Mouse (Mus musculus): ENCODE data around the gene Inpp5e. TPM values are rescaled to one million over a fixed set of nuclear protein-coding genes. Genes with fewer than 3 reads are reported as not detected.

The Inpp5e gene
- polyA plus RNA-seq, 1 experiment from 2014 or later: 6.1 TPM

- H3K27ac ChIP-seq (replicated peaks): no peak overlapping the region
Observed at GRCm38 (mm10) chr2:26442843-26443242, 33.8 kb upstream of the Inpp5e start.

GRCm38 (mm10) chr2:26441688-26442087 lies 32.7 kb upstream of the Inpp5e start:
- Histone ChIP-seq H3K4me1 (replicated peaks) (peaks cover 54% of the 10 kb centered on the region), H3K9ac (no peak overlapping the region), H3K4me3 (replicated peaks) (no peak overlapping the region), H3K4me2 (no peak overlapping the region), H3K27me3 (no peaks in the 10 kb centered on the region), H3K36me3 (replicated peaks) (peaks cover 42% of the 10 kb centered on the region), H3K27ac (replicated peaks) (no peak overlapping the region), H3K9me3 (replicated peaks) (no peaks in the 10 kb centered on the region)
- 64% methylated on average over 5 of the region's 5 CpGs for WGBS (ENCODE audit: insufficient replicate concordance)
- ATAC-seq (ENCODE audit: insufficient read depth): no peak

More at GRCm38 (mm10) chr2:26442843-26443242, 33.8 kb upstream of the Inpp5e start:
- no peaks in the 10 kb centered on the region for H3K27me3 ChIP-seq
- H3K4me3 ChIP-seq (replicated peaks): 0 out of 2 replicates have a peak overlapping the region, but pooled peaks have one; percentile 93
- peaks cover 36% of the 10 kb centered on the region for H3K36me3 ChIP-seq (replicated peaks)
- ATAC-seq (ENCODE audit: insufficient read depth): no peak
- WGBS (ENCODE audit: insufficient replicate concordance): 80% methylated on average over 1 of the region's 1 CpGs
- H3K9ac ChIP-seq: no peak overlapping the region
- H3K4me2 ChIP-seq: peak overlapping the region; percentile 99; the same call in 1 of the 2 replicates
- no peaks in the 10 kb centered on the region for H3K9me3 ChIP-seq (replicated peaks)
- H3K4me1 ChIP-seq (replicated peaks): peaks cover 59% of the 10 kb centered on the region

- no peak overlapping the region for H3K9ac ChIP-seq
- no peak for ATAC-seq (ENCODE audit: insufficient read depth)
- H3K4me2 ChIP-seq: no peak overlapping the region
- peaks cover 42% of the 10 kb centered on the region for H3K36me3 ChIP-seq (replicated peaks)
- no peak overlapping the region for H3K4me3 ChIP-seq (replicated peaks)
- H3K27ac ChIP-seq (replicated peaks): no peak overlapping the region
- no peaks in the 10 kb centered on the region for H3K9me3 ChIP-seq (replicated peaks)
- WGBS (ENCODE audit: insufficient replicate concordance): 92% methylated on average over 4 of the region's 4 CpGs
- H3K27me3 ChIP-seq: no peaks in the 10 kb centered on the region
- H3K4me1 ChIP-seq (replicated peaks): peaks cover 51% of the 10 kb centered on the region
Observed at GRCm38 (mm10) chr2:26441261-26441660, 32.3 kb upstream of the Inpp5e start.

GRCm38 (mm10) chr2:26439671-26440070 lies 30.7 kb upstream of the Inpp5e start:
- 68% methylated on average over 6 of the region's 6 CpGs for WGBS (ENCODE audit: insufficient replicate concordance)
- Histone ChIP-seq H3K9me3 (replicated peaks) (no peaks in the 10 kb centered on the region), H3K4me1 (replicated peaks) (peaks cover 54% of the 10 kb centered on the region), H3K27me3 (no peaks in the 10 kb centered on the region), H3K4me3 (replicated peaks) (no peak overlapping the region), H3K27ac (replicated peaks) (no peak overlapping the region), H3K36me3 (replicated peaks) (peaks cover 57% of the 10 kb centered on the region), H3K4me2 (no peak overlapping the region), H3K9ac (no peak overlapping the region)
- ATAC-seq (ENCODE audit: insufficient read depth): no peak

GRCm38 (mm10) chr2:26438373-26438772 lies 29.4 kb upstream of the Inpp5e start:
- no peak overlapping the region for H3K9ac ChIP-seq
- no peak overlapping the region for H3K27ac ChIP-seq (replicated peaks)
- no peak overlapping the region for H3K4me3 ChIP-seq (replicated peaks)
- no peaks in the 10 kb centered on the region for H3K9me3 ChIP-seq (replicated peaks)
- WGBS (ENCODE audit: insufficient replicate concordance): 85% methylated on average over 7 of the region's 7 CpGs
- H3K27me3 ChIP-seq: no peaks in the 10 kb centered on the region
- ATAC-seq (ENCODE audit: insufficient read depth): no peak
- peaks cover 47% of the 10 kb centered on the region for H3K4me1 ChIP-seq (replicated peaks)
- peaks cover 70% of the 10 kb centered on the region for H3K36me3 ChIP-seq (replicated peaks)
- no peak overlapping the region for H3K4me2 ChIP-seq

GRCm38 (mm10) chr2:26437221-26437620 lies 28.2 kb upstream of the Inpp5e start:
- 66% methylated on average over 4 of the region's 4 CpGs for WGBS (ENCODE audit: insufficient replicate concordance)

GRCm38 (mm10) chr2:26434791-26435572 lies 26.0 kb upstream of the Inpp5e start:
- Histone ChIP-seq H3K36me3 (replicated peaks) (peaks cover 83% of the 10 kb centered on the region), H3K4me2 (peak overlapping the region; percentile 21; the same call in 1 of the 2 replicates), H3K4me3 (replicated peaks) (no peak overlapping the region), H3K9me3 (replicated peaks) (no peaks in the 10 kb centered on the region), H3K9ac (no peak overlapping the region), H3K27ac (replicated peaks) (peak overlapping the region; percentile 58), H3K27me3 (no peaks in the 10 kb centered on the region), H3K4me1 (replicated peaks) (peaks cover 41% of the 10 kb centered on the region)
- WGBS (ENCODE audit: insufficient replicate concordance): 69% methylated on average over 7 of the region's 7 CpGs
- peak; percentile 69 for ATAC-seq (ENCODE audit: insufficient read depth)

More at GRCm38 (mm10) chr2:26437221-26437620, 28.2 kb upstream of the Inpp5e start:
- Histone ChIP-seq H3K4me3 (replicated peaks) (no peak overlapping the region), H3K9ac (no peak overlapping the region), H3K4me2 (no peak overlapping the region), H3K36me3 (replicated peaks) (peaks cover 82% of the 10 kb centered on the region), H3K4me1 (replicated peaks) (peaks cover 41% of the 10 kb centered on the region), H3K27me3 (no peaks in the 10 kb centered on the region), H3K9me3 (replicated peaks) (no peaks in the 10 kb centered on the region), H3K27ac (replicated peaks) (no peak overlapping the region)
- ATAC-seq (ENCODE audit: insufficient read depth): no peak

GRCm38 (mm10) chr2:26429851-26430250 lies 20.8 kb upstream of the Inpp5e start:
- no peak overlapping the region for H3K27ac ChIP-seq (replicated peaks)
- H3K4me1 ChIP-seq (replicated peaks): peaks cover 8% of the 10 kb centered on the region; the same call in 1 of the 2 replicates
- H3K36me3 ChIP-seq (replicated peaks): peaks cover 97% of the 10 kb centered on the region
- WGBS (ENCODE audit: insufficient replicate concordance): 73% methylated on average over 5 of the region's 5 CpGs
- no peak for ATAC-seq (ENCODE audit: insufficient read depth)
- H3K9me3 ChIP-seq (replicated peaks): no peaks in the 10 kb centered on the region
- H3K4me3 ChIP-seq (replicated peaks): no peak overlapping the region
- no peak overlapping the region for H3K4me2 ChIP-seq
- no peaks in the 10 kb centered on the region for H3K27me3 ChIP-seq
- H3K9ac ChIP-seq: no peak overlapping the region

GRCm38 (mm10) chr2:26424541-26424940 lies 15.5 kb upstream of the Inpp5e start:
- Histone ChIP-seq H3K9me3 (replicated peaks) (no peaks in the 10 kb centered on the region), H3K9ac (no peak overlapping the region), H3K36me3 (replicated peaks) (peaks cover 97% of the 10 kb centered on the region), H3K27ac (replicated peaks) (no peak overlapping the region), H3K4me2 (no peak overlapping the region), H3K4me1 (replicated peaks) (no peaks in the 10 kb centered on the region), H3K4me3 (replicated peaks) (no peak overlapping the region), H3K27me3 (no peaks in the 10 kb centered on the region)
- ATAC-seq (ENCODE audit: insufficient read depth): no peak
- WGBS (ENCODE audit: insufficient replicate concordance): 79% methylated on average over 2 of the region's 2 CpGs

- 59% methylated on average over 1 of the region's 1 CpGs for WGBS (ENCODE audit: insufficient replicate concordance)
- H3K9me3 ChIP-seq (replicated peaks): no peaks in the 10 kb centered on the region
- ATAC-seq (ENCODE audit: insufficient read depth): no peak
- H3K27me3 ChIP-seq: no peaks in the 10 kb centered on the region
- no peak overlapping the region for H3K4me2 ChIP-seq
- H3K27ac ChIP-seq (replicated peaks): no peak overlapping the region
- H3K4me1 ChIP-seq (replicated peaks): no peaks in the 10 kb centered on the region
- H3K36me3 ChIP-seq (replicated peaks): peaks cover 96% of the 10 kb centered on the region
- H3K9ac ChIP-seq: no peak overlapping the region
- no peak overlapping the region for H3K4me3 ChIP-seq (replicated peaks)
Observed at GRCm38 (mm10) chr2:26423086-26423485, 14.1 kb upstream of the Inpp5e start.

GRCm38 (mm10) chr2:26421969-26422368 lies 13.0 kb upstream of the Inpp5e start:
- H3K4me2 ChIP-seq: no peak overlapping the region
- ATAC-seq (ENCODE audit: insufficient read depth): no peak
- 85% methylated on average over 2 of the region's 2 CpGs for WGBS (ENCODE audit: insufficient replicate concordance)
- no peak overlapping the region for H3K4me3 ChIP-seq (replicated peaks)
- H3K4me1 ChIP-seq (replicated peaks): peaks cover 8% of the 10 kb centered on the region
- no peak overlapping the region for H3K9ac ChIP-seq
- H3K27me3 ChIP-seq: no peaks in the 10 kb centered on the region
- H3K27ac ChIP-seq (replicated peaks): no peak overlapping the region
- peaks cover 93% of the 10 kb centered on the region for H3K36me3 ChIP-seq (replicated peaks)
- no peaks in the 10 kb centered on the region for H3K9me3 ChIP-seq (replicated peaks)
